Mouse (Mus musculus) retina, postnatal 1 day (tissue): Measurements from ENCODE around the gene Nucb1.
"Not testable (repeated sequence)": the region's sequence is repeated elsewhere in the genome, so short reads cannot be mapped to it uniquely, and the experiment has no call there.

Experiments used
- DNase-seq: peaks from one replicate; pipeline ENCODE4 v3.0.0-alpha.2; 2012

Nucb1 gene

DNA sequence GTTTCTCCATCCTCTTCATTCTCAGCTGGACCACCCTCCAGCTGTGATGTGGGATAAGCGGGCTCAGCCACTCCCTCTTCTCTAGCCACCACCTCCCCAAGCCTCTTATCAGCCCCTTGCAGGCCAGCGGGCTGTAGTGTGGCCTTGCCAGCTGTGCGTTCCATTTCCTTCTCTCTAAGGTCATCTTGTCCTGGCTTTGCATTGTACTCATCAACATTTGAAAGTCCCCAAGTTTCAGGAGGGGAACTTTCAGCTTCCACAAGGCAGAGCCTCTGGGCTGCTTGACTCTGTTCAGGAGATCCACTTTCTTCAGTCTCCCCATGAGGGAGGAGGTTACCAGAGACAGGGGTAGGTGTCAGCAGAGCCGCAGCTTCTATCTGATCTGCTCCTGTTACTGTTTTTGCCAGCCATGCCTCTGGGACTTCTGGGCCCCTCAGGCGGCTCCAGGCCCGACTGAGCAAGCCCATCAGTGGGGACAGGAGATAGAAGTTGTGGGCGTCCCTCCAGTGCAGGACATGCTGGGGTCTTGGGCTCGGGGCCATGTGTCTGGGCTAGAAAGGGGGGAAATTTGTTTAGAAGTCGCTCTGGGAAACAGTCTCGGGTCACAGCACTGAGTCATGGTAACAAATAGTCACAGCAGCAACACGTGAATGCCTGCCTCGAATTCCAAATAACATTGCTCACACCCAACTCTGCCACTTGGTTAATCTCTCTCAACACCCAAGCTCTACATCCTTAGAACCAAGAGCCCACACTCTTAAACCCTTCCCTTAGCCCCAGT lies 14.8 kb upstream of the Nucb1 start:
- no peak for DNase-seq

DNA sequence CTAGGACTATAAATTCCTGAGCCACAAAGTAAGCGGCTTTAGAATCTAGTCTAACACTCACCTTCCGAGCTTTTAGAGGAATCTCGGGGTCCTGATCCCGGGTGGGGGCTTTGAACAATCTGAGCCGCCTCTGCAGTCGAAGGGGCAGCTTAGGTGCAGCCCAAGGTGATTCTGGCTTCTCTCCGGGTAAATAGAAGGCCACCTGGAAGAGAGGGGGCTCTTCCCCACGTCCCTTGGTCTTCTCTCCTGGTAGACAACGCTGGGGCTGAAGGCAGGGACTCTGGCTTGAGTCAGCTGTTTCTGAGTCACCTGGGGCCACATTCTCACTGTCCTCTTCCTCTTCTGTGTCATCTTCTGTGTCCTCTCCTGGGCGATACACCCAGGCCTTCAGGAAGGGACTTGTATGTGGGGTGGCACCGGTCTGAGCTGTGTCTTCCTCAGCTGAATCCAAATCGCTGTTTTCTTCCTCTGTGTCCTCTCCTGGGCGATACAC lies 13.5 kb upstream of the Nucb1 start:
- DNase-seq = no peak

DNA sequence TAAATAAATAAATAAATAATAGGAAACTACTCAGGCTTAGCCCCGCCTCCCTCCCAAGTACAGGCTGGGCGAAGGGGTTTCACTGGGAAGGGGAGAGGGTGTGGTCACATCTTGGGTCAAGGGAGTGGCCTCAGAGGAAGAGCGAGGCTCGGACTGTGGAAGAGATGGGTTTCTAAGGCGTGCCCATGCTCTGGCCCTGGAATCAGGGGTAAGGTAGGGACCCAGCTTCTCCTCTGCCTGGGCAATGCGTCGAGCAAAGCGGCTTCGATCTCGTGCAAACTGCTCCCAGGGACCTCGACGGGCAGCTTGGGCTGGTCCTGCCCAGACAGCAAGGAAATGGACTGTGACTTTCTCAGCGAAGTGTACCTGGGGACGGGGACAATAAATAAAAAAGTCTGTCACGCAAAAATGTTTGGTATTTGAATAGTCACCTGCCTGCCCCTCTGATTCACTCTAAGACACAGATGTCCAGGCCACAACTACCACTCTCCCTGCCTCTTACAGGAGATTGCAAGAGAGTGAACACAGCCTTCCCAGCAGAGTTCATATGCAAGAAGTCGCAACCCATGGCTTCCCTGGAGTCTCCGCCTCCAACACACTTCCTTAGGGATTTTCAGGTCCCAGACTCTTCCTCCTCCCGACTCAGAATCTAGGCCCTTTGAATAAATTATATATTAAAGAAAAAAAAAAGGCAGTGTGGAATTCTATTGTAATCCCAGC lies 12.9 kb upstream of the Nucb1 start:
- DNase-seq = no peak

DNA sequence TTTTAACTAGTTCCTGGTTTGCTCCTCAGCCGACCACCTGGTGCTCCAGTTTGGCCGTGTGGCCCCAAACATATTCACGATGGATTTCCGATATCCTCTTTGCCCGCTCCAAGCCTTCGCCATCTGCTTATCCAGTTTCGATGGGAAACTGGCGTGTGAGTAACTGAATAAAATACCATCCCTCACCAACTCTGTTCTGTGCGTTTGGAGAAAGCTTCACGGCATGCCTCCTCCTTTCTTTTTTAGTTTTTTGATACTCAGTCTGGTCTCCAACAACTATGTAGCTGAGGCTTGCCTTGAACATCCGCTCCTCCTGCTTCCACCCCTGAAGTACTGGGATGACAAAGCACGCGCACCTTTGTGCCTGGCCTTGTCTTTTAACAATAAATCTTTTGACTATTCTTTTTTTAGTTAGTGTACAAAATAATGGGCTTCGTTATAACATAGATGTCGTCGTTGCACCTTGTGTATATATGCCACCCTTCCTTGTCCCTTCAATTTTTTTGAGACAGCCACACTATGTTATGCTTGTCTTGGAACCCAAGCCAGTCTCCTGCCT lies 12.1 kb upstream of the Nucb1 start:
- DNase-seq = no peak

DNA sequence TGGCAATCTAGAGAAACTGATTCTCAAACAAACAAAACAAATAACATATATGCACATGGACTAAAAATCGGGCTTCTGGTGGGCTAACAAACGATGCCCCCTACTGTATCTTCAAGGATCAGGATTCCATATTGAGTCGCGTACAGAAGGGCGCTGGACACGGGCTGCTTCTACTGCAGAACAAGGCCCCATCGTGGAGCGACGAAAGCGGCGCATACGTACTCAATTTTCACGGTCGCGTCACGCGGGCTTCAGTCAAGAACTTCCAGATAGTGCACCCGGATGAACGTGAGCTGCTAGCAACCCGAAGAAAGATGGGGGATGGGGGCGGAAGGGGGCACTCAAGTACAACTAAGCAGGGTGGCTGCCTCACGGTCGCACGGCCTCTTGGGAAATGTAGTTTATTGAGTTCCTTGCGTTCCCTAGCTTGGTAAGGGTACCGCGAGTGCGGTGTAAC lies 11.6 kb upstream of the Nucb1 start:
- DNase-seq = peak; percentile 93

DNA sequence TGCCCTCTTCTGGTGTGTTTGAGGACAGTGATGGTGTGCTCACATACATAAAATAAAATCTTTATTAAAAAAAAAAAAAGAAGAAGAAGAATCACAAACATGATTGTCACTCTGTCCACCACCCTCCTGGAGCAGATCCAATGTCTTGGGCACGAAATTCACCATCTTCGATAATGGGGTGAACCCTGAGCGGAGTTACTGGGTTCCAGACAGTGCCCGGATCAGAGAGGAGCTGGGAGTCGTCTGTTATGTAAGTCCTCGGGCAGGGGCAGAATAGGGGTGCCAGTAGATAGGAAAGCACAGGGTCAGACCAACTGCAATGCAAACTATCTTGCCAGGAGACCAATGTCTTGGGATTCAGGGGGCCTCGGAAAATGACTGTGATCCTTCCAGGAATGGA lies 10.4 kb upstream of the Nucb1 start:
- no peak for DNase-seq

DNA sequence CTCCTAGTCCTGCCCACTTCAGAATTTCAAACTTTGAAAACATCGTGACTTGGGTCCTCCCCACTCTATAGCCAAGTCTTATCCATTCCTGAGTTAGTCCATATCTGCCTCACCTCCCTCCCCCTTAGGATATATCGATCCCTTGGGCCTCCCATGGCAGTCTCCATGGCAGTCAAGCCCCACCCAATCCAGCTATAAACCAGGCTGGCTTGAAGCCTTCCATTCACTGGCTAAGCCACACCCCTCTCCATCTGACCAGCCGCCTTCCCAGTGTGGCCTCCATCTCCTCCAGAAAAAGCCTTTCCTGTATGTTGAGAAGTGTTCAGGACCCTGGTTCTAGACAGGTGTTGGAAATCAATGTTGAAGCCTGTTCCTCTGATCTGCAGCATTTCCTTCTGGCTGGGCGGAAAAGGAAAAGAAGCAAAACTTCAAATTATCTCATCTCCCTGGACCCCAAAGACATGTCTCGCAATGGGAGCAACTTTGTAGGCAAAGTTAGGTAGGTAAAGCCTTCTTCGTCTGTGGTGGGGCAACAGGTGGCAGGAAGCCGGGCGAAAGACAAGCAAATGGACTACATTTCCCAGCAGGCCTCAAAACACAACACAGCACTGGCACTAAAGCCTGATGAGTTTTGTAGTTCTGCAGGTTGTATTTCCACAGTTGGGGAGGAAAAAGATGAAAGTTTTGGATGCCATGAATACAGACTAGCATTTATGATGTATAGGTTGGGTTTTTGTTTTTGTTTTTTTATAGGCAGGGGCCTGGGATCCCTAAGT lies 9.3 kb upstream of the Nucb1 start:
- DNase-seq = no peak

DNA sequence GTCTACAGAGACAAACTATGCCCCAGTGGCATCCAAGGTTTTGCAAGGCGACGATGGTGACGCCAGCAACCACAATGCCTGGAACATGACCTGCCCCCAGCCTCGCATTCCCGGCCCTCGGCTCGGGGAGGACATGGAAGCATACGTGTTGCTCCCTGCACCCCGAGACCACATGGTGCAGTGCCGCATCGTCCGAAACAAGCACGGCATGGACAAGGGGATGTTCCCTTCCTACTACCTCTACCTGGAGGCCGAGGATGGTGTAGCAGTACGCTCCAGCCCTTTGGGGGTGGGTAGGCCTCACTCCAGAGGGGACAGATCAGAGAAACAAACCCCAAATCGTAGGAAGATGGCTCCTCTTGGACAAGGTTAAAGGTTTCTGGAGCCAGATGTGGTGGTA lies 8.4 kb upstream of the Nucb1 start:
- DNase-seq = no peak

DNA sequence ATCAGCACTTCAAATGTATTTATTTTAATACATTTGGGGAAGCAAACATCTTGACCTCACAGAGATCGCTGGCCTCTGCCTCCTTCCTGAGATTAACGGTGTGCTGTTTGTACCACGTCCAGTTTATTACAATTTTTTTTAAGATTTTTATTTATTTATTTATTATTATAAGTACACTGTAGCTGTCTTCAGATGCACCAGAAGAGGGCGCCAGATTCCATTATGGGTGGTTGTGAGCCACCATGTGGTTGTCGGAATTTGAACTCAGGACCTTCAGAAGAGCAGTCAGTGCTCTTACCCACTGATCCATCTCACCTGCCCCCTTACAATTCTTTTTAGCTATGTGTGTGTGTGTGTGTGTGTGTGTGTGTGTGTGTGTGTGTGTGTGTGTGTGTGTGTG lies 6.6 kb upstream of the Nucb1 start:
- not testable (repeated sequence) for DNase-seq

DNA sequence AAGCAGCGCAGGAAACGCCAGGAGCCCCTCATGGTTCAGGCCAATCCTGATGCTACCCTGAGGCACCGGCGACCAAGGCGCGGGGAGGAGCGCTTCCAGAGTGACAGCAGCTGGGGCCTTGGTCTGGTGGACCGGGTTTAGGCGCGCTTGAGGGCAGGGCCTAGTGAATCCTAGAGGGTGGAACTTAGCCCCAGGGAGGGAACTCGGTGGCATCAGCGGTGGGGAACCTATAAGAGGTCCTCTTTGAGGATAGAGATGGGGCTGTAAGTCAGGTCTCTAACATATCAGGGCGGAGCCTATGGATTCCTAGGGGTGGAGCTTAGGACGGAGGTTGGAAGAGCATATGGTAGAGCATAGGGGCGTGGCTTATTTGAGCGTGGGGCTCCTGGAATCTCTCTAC lies 5.2 kb upstream of the Nucb1 start:
- no peak for DNase-seq

DNA sequence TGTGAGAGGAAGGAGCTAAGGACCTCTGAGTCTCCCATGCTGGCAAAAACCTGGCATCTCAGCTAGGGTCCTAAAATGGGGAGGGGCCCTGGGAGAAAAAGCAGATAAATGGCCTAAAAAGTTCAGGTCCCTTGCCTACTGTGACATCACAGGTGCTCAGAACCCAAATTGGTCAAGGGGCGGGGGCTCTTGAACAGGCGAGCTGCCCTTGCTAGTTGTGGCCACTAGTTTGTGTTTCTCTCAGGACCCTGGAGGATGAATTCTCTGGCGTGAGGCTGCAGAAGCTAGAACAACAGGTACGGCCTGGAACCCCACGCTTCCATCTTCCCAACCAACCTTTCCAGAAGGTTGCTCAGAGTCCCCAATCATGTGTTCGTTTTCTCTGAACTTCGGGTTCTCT lies 4.2 kb upstream of the Nucb1 start:
- no peak for DNase-seq

DNA sequence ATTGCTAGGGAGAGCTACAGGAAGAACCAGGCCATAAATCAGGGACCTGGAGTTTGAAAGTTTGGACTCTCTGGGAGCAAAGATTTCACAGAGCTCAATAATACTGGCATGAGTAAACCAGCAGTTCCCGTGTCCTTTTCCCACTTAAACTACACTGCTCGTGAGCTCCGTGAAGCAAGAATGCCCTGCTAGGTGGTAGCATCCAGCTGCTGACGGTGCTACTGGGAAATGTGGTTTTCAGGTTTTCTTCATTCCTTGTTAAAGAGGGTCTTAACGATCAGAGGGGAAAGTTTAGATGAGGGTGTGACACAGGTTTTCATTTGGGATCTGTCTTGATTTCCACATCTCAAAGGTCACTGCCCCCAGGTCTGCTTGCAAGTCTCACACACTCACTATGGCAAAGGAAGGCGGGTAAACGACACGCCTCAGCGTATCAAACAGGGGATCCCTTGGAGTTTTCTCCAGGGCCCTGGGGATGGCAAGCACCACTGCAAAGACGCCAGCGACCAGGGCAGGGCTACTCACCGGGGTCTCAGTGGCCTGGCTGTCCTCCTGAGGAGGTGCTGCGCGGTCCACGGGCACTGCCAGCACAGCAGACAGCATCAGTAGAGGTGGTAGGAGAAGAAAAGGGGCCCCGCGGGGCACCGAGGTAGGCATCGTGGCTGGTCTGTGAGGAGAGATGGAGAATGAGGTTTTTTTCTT lies 874 bp downstream of the Nucb1 start:
- DNase-seq = no peak

DNA sequence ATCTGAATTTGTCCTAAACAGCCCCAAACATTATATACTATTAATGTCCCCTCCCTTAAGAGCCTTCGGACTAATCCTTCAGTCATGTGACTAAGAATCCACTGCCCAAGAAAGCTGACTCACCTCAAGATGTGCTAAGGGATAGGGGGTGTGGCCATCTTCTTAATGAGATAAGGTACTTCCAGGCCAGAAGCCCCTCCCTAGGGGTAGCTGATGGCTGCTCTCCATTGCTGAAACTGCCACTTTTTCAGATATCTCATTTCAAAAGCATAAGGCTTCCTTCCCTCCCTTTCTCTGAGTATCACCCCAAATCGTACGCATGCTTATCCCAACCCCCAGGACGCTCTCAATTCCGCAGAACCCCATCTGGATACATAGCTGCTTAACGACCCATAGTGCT lies 1.6 kb downstream of the Nucb1 start:
- DNase-seq = no peak

DNA sequence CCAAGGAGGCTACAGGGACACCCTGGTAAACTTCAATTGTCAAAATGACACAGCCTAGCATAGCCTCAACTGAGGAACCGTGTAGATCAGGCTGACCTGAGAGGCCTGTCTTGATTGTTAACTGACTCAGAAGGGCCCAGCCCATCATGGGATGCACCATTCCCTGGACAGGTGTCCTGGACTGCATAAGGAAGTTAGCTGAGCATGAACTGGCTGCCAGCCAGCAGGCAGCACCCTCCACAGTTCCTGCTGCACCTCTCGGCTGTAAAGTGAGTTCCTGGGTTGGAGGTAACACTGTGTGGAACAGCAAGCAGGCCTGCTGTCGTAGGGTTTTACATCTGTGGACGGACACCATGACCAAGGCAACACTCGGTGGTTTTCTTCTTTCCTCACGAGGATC lies 2.6 kb downstream of the Nucb1 start:
- no peak for DNase-seq

DNA sequence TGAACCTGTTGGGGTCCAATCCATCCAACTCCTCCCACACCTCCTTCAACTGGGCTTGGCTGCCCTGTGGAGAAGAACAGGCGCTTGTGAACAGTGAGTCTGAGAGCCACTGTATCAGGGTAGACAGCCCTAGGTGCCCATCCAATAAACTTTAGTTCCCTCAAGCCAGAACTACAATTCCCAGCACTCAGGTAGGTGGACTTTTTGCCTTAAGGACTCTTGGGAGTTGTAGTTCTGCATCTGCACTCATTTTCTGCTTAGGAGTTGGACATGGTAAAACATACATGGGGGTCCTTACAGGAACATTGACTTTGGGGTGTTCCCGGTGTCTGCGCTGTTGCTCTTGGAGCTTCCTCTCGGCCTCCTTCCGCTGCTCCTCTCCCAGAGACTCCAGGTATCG lies 11.8 kb downstream of the Nucb1 start:
- DNase-seq = no peak

DNA sequence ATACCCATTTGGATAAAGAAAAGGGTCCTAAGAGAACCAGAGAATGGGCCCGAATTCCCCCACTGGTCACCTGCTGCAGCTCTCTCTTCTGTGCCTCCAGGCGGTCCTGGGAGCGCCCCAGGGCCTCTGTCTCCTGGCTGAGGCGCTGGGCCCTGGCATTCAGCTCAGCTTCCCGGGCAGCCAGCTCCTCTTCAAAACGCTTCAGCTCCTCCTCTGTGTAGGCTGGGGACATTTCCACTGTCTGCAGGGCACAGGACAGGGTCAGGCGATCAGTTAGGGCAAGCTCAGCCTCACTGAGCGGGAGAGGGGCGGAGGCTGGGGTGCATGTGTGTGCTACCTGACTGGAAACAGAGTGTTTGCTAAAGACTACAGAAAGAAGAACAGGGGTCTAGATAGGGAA lies 15.7 kb downstream of the Nucb1 start:
- DNase-seq = no peak

DNA sequence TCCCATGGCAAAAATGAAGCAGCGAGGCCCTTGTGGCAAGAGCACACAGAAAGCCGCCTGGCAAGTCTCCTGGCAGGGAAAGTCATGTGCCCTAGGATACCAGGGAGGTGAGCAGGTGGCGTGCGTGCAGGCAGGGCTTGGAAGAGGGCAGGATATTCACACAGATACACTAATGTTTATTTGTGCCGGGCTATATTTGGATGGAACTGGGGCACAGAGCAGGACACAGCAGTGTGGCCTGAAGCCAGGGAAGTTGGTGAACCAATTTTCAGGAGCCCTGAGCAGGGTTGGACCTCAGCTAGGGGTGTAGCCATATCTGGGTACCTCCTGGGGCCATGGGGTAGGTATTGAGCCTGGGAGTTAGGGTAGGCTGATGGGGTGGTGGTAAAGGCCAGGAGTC lies 17.3 kb downstream of the Nucb1 start:
- DNase-seq = no peak

DNA sequence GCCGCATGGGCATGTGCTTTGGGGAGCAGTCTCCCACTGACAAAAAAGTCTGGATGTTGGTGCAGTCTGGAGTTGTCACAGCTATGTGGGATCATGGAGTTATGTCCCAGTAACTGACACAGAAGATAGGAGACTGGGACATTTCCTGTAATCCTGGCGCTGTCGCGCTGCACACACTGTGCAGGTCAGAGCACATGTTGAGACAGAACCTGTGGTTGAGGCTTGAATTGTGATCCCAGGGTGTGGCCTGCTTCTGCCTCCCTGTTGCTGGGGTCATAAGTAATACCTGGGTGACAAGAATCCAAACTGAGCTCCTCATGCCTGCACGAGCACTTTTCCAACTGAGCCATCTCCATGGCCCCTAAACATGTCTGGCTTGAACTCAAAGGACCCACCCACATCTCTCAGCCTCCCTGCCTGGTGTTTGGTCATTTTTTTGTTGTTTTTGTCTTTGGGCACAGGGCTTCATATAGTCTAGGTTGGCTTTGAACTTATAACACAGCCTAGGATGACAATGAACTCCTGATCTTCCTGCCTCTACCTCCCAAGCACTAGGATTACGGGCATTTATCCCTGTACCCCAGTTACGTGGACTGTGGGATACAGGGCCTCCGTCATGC lies 17.9 kb downstream of the Nucb1 start:
- DNase-seq = no peak

DNA sequence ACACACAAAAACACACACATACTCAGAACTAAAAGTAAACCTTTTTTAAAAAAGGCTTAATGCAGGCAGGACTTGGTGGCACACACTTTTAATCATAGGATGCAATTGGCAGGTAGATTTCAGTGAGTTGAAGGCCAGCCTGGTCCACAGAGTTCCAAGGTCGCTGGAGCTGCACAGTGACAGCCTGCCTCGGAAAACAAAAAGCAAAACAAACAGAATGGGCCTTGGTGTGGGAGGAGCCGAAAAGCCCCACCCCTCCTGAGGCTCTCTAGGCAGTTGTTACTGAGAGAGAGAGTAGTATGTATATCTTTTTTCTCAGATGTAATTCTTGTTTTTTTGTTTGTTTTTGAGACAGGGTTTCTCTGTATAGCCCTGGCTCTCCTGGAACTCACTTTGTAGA lies 18.9 kb downstream of the Nucb1 start:
- no peak for DNase-seq

DNA sequence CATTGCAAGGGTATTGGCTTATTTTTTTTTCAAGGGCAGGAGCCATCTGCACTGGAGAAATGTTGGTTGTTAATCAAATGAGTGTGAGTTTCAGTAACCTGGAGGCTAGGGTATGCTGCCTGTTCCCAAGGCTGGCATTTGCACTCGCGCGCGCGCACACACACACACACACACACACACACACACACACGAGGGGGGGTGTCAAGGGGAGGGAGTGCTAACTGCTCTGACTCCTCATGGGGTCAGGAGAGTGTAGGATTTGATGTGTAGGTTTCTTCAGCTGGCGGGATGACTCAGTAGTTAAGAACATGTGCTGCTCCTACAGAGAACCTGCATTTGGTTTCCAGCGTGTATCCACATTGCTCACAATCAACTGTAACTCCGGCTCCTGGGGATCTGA lies 19.4 kb downstream of the Nucb1 start:
- DNase-seq = no peak

DNA sequence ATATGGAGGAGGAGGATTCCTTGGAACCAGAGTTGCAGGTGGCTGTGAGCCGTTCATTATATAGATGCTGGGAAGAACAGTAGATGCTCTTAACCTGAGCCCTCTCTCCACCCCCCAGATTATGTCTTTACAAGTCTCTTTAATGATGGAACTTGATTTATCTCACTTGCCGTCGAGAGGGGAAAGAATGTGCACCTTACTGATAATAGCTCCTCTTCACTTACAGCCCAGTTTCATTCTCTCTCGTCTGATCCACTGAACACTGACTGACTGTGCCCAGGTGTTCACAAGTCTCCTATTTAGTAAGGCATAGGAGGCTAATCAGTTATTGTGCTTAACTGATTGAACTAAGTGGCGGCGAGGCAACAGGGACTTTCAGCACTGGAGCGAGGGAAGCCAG lies 20.6 kb downstream of the Nucb1 start:
- no peak for DNase-seq
